Mouse (Mus musculus) lung, embryonic 15.5 days (tissue): ENCODE data around the gene Mmgt2. TPM values are rescaled to one million over a fixed set of nuclear protein-coding genes. Genes with fewer than 3 reads are reported as not detected.
A peak's percentile ranks its signal among the peaks of the same experiment; 100 is the strongest.

Source experiments
- ATAC-seq: fragments of 200-750 bp; cut with Nextera tagmentation; 2 replicates; pipeline ENCODE4 v1.8.0; 2017; ENCODE audit warnings: moderate number of reproducible peaks, borderline replicate concordance; ENCODE audit not compliant: low FRiP score, low TSS enrichment; ENCODE audit errors: extremely low read depth
- H3K27ac ChIP-seq: fragments of 300-500 bp; sonication (generic); 2 replicates; pipeline ENCODE4 v1.5.1; 2015; ENCODE audit warnings: moderate library complexity, mild to moderate bottlenecking, inconsistent platforms
- H3K27me3 ChIP-seq: fragments of 300-500 bp; sonication (generic); 2 replicates; pipeline ENCODE4 v1.6.1; 2015; ENCODE audit warnings: inconsistent platforms
- H3K36me3 ChIP-seq: fragments of 300-500 bp; sonication (generic); 2 replicates; pipeline ENCODE4 v1.6.1; 2015; ENCODE audit warnings: inconsistent platforms
- H3K4me1 ChIP-seq: fragments of 300-500 bp; sonication (generic); 2 replicates; pipeline ENCODE4 v1.6.1; 2015; ENCODE audit warnings: inconsistent platforms
- H3K4me2 ChIP-seq: fragments of 300-500 bp; sonication (generic); 2 replicates; pipeline ENCODE4 v1.6.1; 2015; ENCODE audit warnings: inconsistent platforms, mild to moderate bottlenecking, moderate library complexity
- H3K4me3 ChIP-seq: fragments of 300-500 bp; sonication (generic); 2 replicates; pipeline ENCODE4 v1.5.1; 2015; ENCODE audit warnings: mild to moderate bottlenecking, inconsistent platforms
- H3K9ac ChIP-seq: fragments of 300-500 bp; sonication (generic); 2 replicates; pipeline ENCODE4 v1.6.1; 2015; ENCODE audit warnings: inconsistent platforms
- H3K9me3 ChIP-seq: fragments of 300-500 bp; sonication (generic); 2 replicates; pipeline ENCODE4 v1.6.1; 2016; ENCODE audit warnings: inconsistent platforms
- WGBS: fragments of 180-500 bp; shearing (Covaris S2); methylation state at CpG from one replicate; pipeline ENCODE4 v1.1.7; 2015; 5-methylcytosine and 5-hydroxymethylcytosine counted together
- polyA plus RNA-seq: library from polyadenylated mRNA; unstranded; fragments of >200 nt; fragmentation: Nextera tagmentation; extraction: Ambion mirVana; gene quantifications from 2 replicates; pipeline ENCODE4 v1.2.1, GENCODE M21; 2015

Mmgt2 gene
- polyA plus RNA-seq, 1 experiment from 2014 or later = 40.9 TPM

- Histone ChIP-seq H3K27me3 (no peaks in the 10 kb centered on the region), H3K4me1 (no peaks in the 10 kb centered on the region), H3K27ac (no peak overlapping the region), H3K4me2 (no peak overlapping the region), H3K9me3 (no peaks in the 10 kb centered on the region), H3K36me3 (no peaks in the 10 kb centered on the region), H3K9ac (no peak overlapping the region), H3K4me3 (no peak overlapping the region)
- ATAC-seq = peak; percentile 81; the same call in 1 of the 2 replicates
- WGBS = 18% methylated on average over 11 of the region's 11 CpGs
Observed at GRCm38 (mm10) chr11:62693299-62694184, 45.1 kb downstream of the Mmgt2 start.

DNA sequence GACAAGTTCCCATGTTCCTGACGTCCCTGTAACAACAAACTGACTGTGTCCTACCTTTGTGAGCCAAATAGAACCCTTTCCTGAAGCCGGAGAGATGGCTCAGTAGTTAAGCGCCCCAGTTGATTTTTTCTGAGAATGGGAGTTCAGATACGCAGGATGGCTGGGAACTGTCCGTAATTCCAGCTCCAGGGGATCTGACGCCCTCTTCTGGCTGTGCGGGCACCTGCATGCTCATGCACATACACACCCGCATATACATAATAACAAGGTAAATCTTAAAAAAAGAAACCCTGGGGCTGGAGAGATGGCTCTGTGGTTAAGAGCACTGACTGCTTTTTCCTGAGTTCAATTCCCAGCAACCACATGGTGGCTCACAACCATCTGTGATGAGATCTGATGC, 46.7 kb downstream of the Mmgt2 start:
- H3K9ac ChIP-seq = no peak overlapping the region
- 90% methylated on average over 8 of the region's 8 CpGs for WGBS
- no peak overlapping the region for H3K27ac ChIP-seq
- no peaks in the 10 kb centered on the region for H3K27me3 ChIP-seq
- H3K9me3 ChIP-seq = no peaks in the 10 kb centered on the region
- no peak for ATAC-seq
- H3K4me3 ChIP-seq = no peak overlapping the region
- no peak overlapping the region for H3K4me2 ChIP-seq
- no peaks in the 10 kb centered on the region for H3K36me3 ChIP-seq
- H3K4me1 ChIP-seq = no peaks in the 10 kb centered on the region

DNA sequence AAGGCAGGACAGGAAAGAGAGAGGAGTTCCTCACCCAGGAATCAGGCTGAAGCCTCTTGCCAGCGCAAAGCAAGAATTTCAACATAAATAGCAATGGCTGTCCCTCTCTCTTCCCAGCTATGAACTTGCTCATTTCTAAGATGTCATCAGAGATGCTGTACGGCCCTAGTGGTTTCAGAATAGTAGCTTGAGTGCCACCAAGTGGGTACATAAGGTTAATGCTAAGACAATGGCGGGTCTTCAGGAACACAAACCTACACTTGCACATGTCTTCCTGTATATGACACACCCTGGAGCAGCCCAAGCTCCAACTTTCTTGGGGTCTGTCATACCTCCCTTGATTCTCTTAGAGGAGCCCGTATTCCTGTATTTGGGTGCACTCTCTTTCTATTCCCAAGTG, 51.3 kb downstream of the Mmgt2 start:
- Histone ChIP-seq H3K4me1 (no peaks in the 10 kb centered on the region), H3K27me3 (no peaks in the 10 kb centered on the region), H3K9ac (no peak overlapping the region), H3K4me2 (no peak overlapping the region), H3K27ac (no peak overlapping the region), H3K9me3 (no peaks in the 10 kb centered on the region), H3K36me3 (no peaks in the 10 kb centered on the region), H3K4me3 (no peak overlapping the region)
- 69% methylated on average over 4 of the region's 4 CpGs for WGBS
- ATAC-seq = no peak

DNA sequence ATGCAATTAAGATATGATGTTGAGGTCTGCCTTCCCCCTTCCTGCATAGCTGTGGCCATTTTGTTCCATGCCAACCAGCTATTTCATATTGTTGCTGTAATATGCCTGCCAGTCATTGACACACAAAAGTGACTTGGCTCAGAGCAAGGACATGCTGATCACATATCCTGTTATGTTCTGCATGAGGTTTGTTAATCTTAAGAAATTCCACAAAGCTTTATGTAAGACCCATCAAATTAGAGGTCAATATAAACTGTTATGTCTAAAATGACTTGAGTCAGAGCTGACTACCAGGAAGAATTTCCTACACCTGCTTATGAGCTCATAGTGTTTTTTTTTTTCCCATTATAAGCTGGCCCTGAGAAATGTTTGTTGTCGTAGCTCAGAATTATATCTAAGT, 52.8 kb downstream of the Mmgt2 start:
- 51% methylated on average over 1 of the region's 1 CpGs for WGBS
- no peak for ATAC-seq
- no peak overlapping the region for H3K27ac ChIP-seq

GRCm38 (mm10) chr11:62706141-62706540, 57.7 kb downstream of the Mmgt2 start:
- no peak for ATAC-seq
- 84% methylated on average over 2 of the region's 2 CpGs for WGBS

More for the DNA sequence above, 52.8 kb downstream of the Mmgt2 start:
- H3K27me3 ChIP-seq = no peaks in the 10 kb centered on the region
- no peak overlapping the region for H3K4me3 ChIP-seq
- H3K9me3 ChIP-seq = no peaks in the 10 kb centered on the region
- H3K4me1 ChIP-seq = no peaks in the 10 kb centered on the region
- H3K9ac ChIP-seq = no peak overlapping the region
- no peaks in the 10 kb centered on the region for H3K36me3 ChIP-seq
- no peak overlapping the region for H3K4me2 ChIP-seq

DNA sequence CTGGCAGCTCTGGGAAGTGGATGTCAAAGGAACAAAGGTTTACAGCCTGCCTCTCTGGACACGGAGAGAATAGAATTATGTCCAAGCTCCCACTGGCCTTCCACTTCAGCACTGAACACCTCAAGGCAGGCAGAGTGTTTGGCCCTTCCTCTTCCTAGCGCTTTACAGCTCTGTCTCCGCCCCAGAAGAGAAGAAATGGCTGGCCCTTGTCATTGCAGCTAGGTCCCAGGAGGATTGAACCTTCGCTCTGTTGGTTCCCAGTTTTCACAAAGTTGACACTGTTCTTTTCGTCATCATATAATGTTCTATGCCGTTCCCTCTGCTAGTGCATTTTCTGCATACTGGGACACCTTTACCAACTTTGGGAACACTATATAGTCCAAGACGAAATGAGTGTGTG, 59.8 kb downstream of the Mmgt2 start:
- no peaks in the 10 kb centered on the region for H3K36me3 ChIP-seq
- WGBS = 75% methylated on average over 7 of the region's 7 CpGs
- no peak overlapping the region for H3K27ac ChIP-seq
- no peak overlapping the region for H3K4me3 ChIP-seq
- H3K4me1 ChIP-seq = no peaks in the 10 kb centered on the region
- no peak overlapping the region for H3K4me2 ChIP-seq
- no peaks in the 10 kb centered on the region for H3K27me3 ChIP-seq
- ATAC-seq = no peak
- no peak overlapping the region for H3K9ac ChIP-seq
- H3K9me3 ChIP-seq = no peaks in the 10 kb centered on the region

More at GRCm38 (mm10) chr11:62706141-62706540, 57.7 kb downstream of the Mmgt2 start:
- no peak overlapping the region for H3K4me2 ChIP-seq
- H3K9me3 ChIP-seq = no peaks in the 10 kb centered on the region
- H3K27me3 ChIP-seq = no peaks in the 10 kb centered on the region
- no peak overlapping the region for H3K9ac ChIP-seq
- H3K4me1 ChIP-seq = no peaks in the 10 kb centered on the region
- no peak overlapping the region for H3K4me3 ChIP-seq
- no peak overlapping the region for H3K27ac ChIP-seq
- no peaks in the 10 kb centered on the region for H3K36me3 ChIP-seq

DNA sequence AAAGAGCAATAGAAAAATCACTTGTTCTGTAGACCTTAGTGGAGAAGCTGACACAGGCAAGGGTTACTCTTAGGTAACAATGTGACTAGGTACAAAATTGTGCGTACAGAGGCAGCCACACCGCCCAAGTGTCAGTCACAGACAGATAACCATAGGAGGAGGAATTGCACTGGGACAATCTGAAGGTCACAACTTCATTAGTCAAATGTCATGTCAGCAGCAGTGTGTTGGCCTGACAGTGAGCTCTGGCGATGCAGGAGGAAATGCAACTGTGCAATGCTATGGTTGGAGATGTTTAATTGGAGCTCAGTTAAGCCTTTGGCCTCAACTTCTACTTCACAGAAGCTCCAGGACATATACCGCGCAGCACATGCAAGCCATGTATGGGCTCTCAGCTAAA, 62.2 kb downstream of the Mmgt2 start:
- H3K9me3 ChIP-seq = no peaks in the 10 kb centered on the region
- no peak overlapping the region for H3K4me2 ChIP-seq
- no peak overlapping the region for H3K4me3 ChIP-seq
- 0 out of 2 replicates have a peak, but pooled peaks cover 10% of the 10 kb centered on the region for H3K36me3 ChIP-seq
- no peak overlapping the region for H3K9ac ChIP-seq
- no peak for ATAC-seq
- no peaks in the 10 kb centered on the region for H3K27me3 ChIP-seq
- 71% methylated on average over 5 of the region's 5 CpGs for WGBS
- no peaks in the 10 kb centered on the region for H3K4me1 ChIP-seq
- H3K27ac ChIP-seq = no peak overlapping the region

Other genes with a start within 250 kb of the Mmgt2 start
- gene Pigl, start 190.2 kb upstream of the Mmgt2 start, polyA plus RNA-seq = 7.7 and 9.0 TPM in 2 replicates
- gene Ncor1, start 190.1 kb upstream of the Mmgt2 start, polyA plus RNA-seq = 145 and 156 TPM in 2 replicates
- 13.7 and 14.1 TPM in 2 replicates for gene Cenpv, start 109.4 kb upstream of the Mmgt2 start, polyA plus RNA-seq
- gene Ubb, start 97.5 kb upstream of the Mmgt2 start, polyA plus RNA-seq = 3,157 and 3,186 TPM in 2 replicates
- 4.6 and 5.5 TPM in 2 replicates for gene Trpv2, start 74.2 kb upstream of the Mmgt2 start, polyA plus RNA-seq
- gene Lrrc75a, start 141 bp upstream of the Mmgt2 start, polyA plus RNA-seq = 12.6 and 13.0 TPM in 2 replicates
- gene Zfp287, start 83.2 kb downstream of the Mmgt2 start, polyA plus RNA-seq = 5.8 and 6.6 TPM in 2 replicates
- gene Gm10428, start 104.4 kb downstream of the Mmgt2 start, polyA plus RNA-seq = not detected in 2 replicates
- gene Zfp286, start 140.8 kb downstream of the Mmgt2 start, polyA plus RNA-seq = 16.6 and 16.7 TPM in 2 replicates
- 20.2 and 23.6 TPM in 2 replicates for gene Trim16, start 171.6 kb downstream of the Mmgt2 start, polyA plus RNA-seq
- gene Fbxw10, start 198.4 kb downstream of the Mmgt2 start, polyA plus RNA-seq = 0.38 and 0.49 TPM in 2 replicates
- 69.3 and 74.3 TPM in 2 replicates for gene Tvp23b, start 230.8 kb downstream of the Mmgt2 start, polyA plus RNA-seq